Mouse (Mus musculus): ENCODE measurements around the gene Rictor. TPM values are rescaled to one million over a fixed set of nuclear protein-coding genes. Genes with fewer than 3 reads are reported as not detected.
"Not testable (repeated sequence)": the region's sequence is repeated elsewhere in the genome, so short reads cannot be mapped to it uniquely, and the experiment has no call there.

The Rictor gene
- polyA plus RNA-seq, 1 experiment from 2014 or later = 59.1 TPM

DNA sequence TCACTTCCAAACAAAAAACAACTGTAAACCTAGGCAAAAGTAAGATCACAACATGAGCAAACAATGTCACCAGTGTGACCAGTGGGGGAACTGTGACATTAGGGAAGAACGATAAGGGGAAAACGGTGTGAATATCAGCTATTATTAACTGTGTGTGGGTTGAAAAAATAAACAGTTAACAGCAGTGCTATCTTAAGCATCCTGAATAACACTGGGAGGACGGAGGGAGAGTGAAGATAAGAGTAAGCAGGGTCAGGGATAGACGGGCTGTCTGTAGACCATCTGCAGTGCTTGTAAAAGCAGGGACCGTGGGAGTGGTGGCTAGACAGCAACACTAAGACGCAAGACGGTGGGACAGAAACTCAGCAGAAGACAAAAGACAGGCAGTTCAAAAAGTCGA, 35.5 kb downstream of the Rictor start:
- Histone ChIP-seq H3K4me2 (ENCODE audit: low read length) (no peak overlapping the region), H3K27me3 (ENCODE audit: control insufficient read depth, insufficient read depth, low read length) (no peaks in the 10 kb centered on the region), H3K9me3 (ENCODE audit: control insufficient read depth, low read length) (no peaks in the 10 kb centered on the region), H3K4me3 (replicated peaks; ENCODE audit: low read depth, low read length) (no peak overlapping the region), H3K9ac (replicated peaks; ENCODE audit: low read length) (no peak overlapping the region), H3K36me3 (ENCODE audit: control insufficient read depth, insufficient read depth, low read length) (peaks cover 15% of the 10 kb centered on the region; the same call in 1 of the 2 replicates), H3K27ac (replicated peaks; ENCODE audit: low read depth, low read length) (no peak overlapping the region), H3K4me1 (ENCODE audit: control insufficient read depth, insufficient read depth, low read length) (no peaks in the 10 kb centered on the region)
- WGBS = 76% methylated on average over 8 of the region's 8 CpGs
- DNase-seq (no peak), ATAC-seq (ENCODE audit: low FRiP score, low TSS enrichment) (no peak)

DNA sequence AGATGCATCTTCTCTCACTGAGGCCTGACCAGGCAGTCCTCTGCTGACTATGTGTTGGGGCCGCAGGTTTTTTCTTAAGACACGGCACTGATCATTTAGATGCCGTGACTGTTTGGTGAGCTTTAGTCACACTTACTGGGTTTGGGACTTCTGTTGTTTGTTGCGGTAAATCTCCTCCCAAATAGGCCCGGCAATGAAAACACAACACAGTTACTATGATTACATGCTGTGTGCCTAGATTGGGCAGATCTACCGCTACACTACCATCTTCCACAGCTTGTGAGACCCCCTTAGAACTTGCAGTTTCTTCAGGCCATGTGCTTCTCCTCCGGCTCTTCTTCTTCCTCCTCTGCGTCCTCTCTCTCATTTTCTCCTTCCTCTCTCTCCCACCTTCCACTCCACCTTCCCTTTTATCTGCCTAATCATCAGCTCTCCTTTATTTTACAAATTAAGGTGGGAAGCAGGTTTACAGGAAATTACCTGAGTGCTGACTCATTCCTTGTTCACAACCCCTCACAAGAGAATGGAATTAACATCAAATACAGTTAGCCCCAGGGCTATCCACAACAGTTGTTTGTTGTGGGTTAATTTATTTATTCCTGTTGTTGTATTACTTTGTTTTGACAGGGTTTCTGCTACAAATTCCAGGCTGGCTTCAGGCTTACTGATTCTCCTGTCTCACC, 38.3 kb downstream of the Rictor start:
- not testable (repeated sequence) for H3K9ac ChIP-seq (replicated peaks; ENCODE audit: low read length); H3K27me3 ChIP-seq (ENCODE audit: control insufficient read depth, insufficient read depth, low read length); H3K4me2 ChIP-seq (ENCODE audit: low read length); DNase-seq; H3K9me3 ChIP-seq (ENCODE audit: control insufficient read depth, low read length); H3K4me1 ChIP-seq (ENCODE audit: control insufficient read depth, insufficient read depth, low read length); H3K4me3 ChIP-seq (replicated peaks; ENCODE audit: low read depth, low read length); H3K27ac ChIP-seq (replicated peaks; ENCODE audit: low read depth, low read length); ATAC-seq (ENCODE audit: low FRiP score, low TSS enrichment)
- WGBS = 78% methylated on average over 8 of the region's 8 CpGs
- peaks cover 25% of the 10 kb centered on the region; the same call in 1 of the 2 replicates for H3K36me3 ChIP-seq (ENCODE audit: control insufficient read depth, insufficient read depth, low read length)

DNA sequence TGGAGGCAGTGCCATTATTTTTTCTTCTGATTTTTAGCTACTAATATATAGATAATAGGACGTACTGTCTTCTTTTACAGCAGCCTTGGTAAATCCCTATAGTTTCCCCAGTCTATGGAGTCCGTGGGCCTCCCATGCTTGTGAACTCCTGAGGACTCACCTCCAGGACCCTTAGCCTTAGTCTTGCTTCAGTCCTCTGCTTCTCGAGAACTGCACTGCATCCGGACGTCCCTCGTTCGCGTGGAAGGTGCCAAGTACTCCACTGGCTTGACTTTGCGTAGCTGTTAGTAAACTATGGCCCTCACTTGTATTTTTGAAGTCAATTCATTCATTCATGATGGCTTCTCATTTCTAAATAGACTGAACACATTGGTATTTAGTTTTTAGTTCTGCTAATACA, 38.8 kb downstream of the Rictor start:
- Histone ChIP-seq H3K9me3 (ENCODE audit: control insufficient read depth, low read length) (no peaks in the 10 kb centered on the region), H3K9ac (replicated peaks; ENCODE audit: low read length) (no peak overlapping the region), H3K27ac (replicated peaks; ENCODE audit: low read depth, low read length) (no peak overlapping the region), H3K36me3 (ENCODE audit: control insufficient read depth, insufficient read depth, low read length) (peaks cover 25% of the 10 kb centered on the region; the same call in 1 of the 2 replicates), H3K4me1 (ENCODE audit: control insufficient read depth, insufficient read depth, low read length) (no peaks in the 10 kb centered on the region), H3K4me3 (replicated peaks; ENCODE audit: low read depth, low read length) (no peak overlapping the region), H3K27me3 (ENCODE audit: control insufficient read depth, insufficient read depth, low read length) (no peaks in the 10 kb centered on the region), H3K4me2 (ENCODE audit: low read length) (no peak overlapping the region)
- ATAC-seq (ENCODE audit: low FRiP score, low TSS enrichment) (no peak), DNase-seq (no peak)
- WGBS = 92% methylated on average over 9 of the region's 9 CpGs

DNA sequence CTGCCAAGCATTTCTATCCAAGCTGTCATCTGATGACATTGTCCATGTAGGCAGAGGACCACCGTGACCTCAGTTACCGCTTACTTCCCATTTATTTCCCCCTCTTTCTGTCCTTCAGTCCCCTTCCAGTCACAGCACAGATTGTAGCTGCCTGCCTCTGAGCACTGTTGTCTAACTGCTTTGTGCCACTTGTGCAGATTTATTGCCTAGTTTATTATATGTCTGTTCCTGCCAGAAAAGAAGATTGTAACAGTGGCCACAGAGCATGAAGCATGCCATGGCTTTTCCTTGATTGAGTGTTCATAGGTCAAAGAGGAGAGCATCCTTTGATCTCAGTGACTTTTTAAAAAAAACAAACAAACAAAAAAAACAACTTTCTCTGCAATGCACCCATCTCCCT, 46.2 kb downstream of the Rictor start:
- Histone ChIP-seq H3K4me3 (replicated peaks; ENCODE audit: low read depth, low read length) (no peak overlapping the region), H3K9ac (replicated peaks; ENCODE audit: low read length) (no peak overlapping the region), H3K27me3 (ENCODE audit: control insufficient read depth, insufficient read depth, low read length) (no peaks in the 10 kb centered on the region), H3K9me3 (ENCODE audit: control insufficient read depth, low read length) (no peaks in the 10 kb centered on the region), H3K36me3 (ENCODE audit: control insufficient read depth, insufficient read depth, low read length) (peaks cover 24% of the 10 kb centered on the region), H3K4me2 (ENCODE audit: low read length) (no peak overlapping the region), H3K4me1 (ENCODE audit: control insufficient read depth, insufficient read depth, low read length) (no peaks in the 10 kb centered on the region), H3K27ac (replicated peaks; ENCODE audit: low read depth, low read length) (no peak overlapping the region)
- DNase-seq (no peak), ATAC-seq (ENCODE audit: low FRiP score, low TSS enrichment) (no peak)
- 98% methylated on average over 2 of the region's 2 CpGs for WGBS

DNA sequence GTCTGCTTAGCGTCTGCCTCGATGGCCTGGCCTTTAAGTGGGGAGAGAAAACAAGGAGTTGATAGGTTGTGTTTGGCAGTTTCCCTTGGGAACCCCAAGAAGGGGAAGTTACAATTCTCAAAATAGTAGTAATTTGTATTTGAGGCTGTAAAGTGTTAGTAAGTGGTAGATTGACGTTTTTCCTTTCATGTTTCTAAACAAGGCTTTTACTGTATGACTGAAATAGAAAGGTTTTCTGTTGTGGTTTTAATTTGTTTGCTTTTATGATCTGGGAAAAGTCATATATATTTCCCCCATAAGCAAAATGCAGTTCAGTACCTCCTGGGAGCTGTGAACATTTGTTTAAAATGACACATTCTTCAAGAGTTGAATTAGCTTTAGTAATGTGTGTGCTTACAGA, 64.1 kb downstream of the Rictor start:
- H3K36me3 ChIP-seq (ENCODE audit: control insufficient read depth, insufficient read depth, low read length) = peaks cover 75% of the 10 kb centered on the region

DNA sequence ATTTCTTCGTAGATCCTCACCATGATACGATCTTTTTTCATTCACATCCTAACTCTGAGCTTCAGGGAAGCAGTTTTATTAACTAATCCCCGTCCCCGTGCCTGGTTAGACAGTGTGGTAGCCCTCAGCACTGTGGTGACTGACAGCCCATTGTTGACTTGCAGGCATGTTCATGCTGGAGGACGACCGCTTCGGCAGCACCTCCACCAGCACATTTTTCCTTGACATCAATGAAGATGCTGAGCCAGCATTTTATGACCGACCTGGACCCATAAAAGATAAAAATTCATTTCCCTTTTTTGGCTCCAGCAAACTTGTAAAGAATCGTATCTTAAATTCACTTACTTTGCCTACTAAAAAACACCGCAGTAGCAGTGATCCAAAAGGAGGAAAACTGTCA, 78.0 kb downstream of the Rictor start:
- H3K27me3 ChIP-seq (ENCODE audit: control insufficient read depth, insufficient read depth, low read length) = no peaks in the 10 kb centered on the region
- H3K4me2 ChIP-seq (ENCODE audit: low read length) = no peak overlapping the region
- H3K36me3 ChIP-seq (ENCODE audit: control insufficient read depth, insufficient read depth, low read length) = peaks cover 89% of the 10 kb centered on the region
- DNase-seq (no peak), ATAC-seq (ENCODE audit: low FRiP score, low TSS enrichment) (no peak)
- no peak overlapping the region for H3K4me3 ChIP-seq (replicated peaks; ENCODE audit: low read depth, low read length)
- WGBS = 91% methylated on average over 10 of the region's 10 CpGs
- no peaks in the 10 kb centered on the region for H3K4me1 ChIP-seq (ENCODE audit: control insufficient read depth, insufficient read depth, low read length)
- H3K9ac ChIP-seq (replicated peaks; ENCODE audit: low read length) = no peak overlapping the region
- H3K27ac ChIP-seq (replicated peaks; ENCODE audit: low read depth, low read length) = no peak overlapping the region
- H3K9me3 ChIP-seq (ENCODE audit: control insufficient read depth, low read length) = no peaks in the 10 kb centered on the region

More for the DNA sequence above, 64.1 kb downstream of the Rictor start:
- Histone ChIP-seq H3K9me3 (ENCODE audit: control insufficient read depth, low read length) (no peaks in the 10 kb centered on the region), H3K4me1 (ENCODE audit: control insufficient read depth, insufficient read depth, low read length) (no peaks in the 10 kb centered on the region), H3K4me2 (ENCODE audit: low read length) (no peak overlapping the region), H3K4me3 (replicated peaks; ENCODE audit: low read depth, low read length) (no peak overlapping the region), H3K27me3 (ENCODE audit: control insufficient read depth, insufficient read depth, low read length) (no peaks in the 10 kb centered on the region), H3K9ac (replicated peaks; ENCODE audit: low read length) (no peak overlapping the region), H3K27ac (replicated peaks; ENCODE audit: low read depth, low read length) (no peak overlapping the region)
- no peak for ATAC-seq (ENCODE audit: low FRiP score, low TSS enrichment)
- 92% methylated on average over 3 of the region's 3 CpGs for WGBS
- DNase-seq = no peak

DNA sequence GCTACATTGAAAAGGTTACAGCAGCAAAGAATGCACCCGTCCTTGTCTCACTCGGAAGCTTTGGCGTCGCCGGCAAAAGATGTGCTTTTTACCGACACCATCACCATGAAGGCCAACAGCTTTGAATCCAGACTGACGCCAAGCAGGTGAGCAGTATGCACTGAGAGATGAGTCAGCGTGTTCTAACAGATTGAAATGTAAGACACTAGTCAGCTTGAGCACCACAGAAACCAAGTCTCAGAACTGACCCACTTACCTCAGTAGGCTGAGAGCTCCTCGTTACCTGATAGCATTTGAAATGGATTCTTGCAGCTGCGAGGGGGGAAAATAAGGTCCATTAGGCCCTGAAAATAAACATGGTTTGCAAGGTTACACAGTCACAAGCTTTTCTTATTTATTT, 79.1 kb downstream of the Rictor start:
- no peaks in the 10 kb centered on the region for H3K4me1 ChIP-seq (ENCODE audit: control insufficient read depth, insufficient read depth, low read length)
- no peak overlapping the region for H3K4me3 ChIP-seq (replicated peaks; ENCODE audit: low read depth, low read length)
- H3K27ac ChIP-seq (replicated peaks; ENCODE audit: low read depth, low read length) = no peak overlapping the region
- ATAC-seq (ENCODE audit: low FRiP score, low TSS enrichment) = no peak
- H3K4me2 ChIP-seq (ENCODE audit: low read length) = no peak overlapping the region
- no peaks in the 10 kb centered on the region for H3K27me3 ChIP-seq (ENCODE audit: control insufficient read depth, insufficient read depth, low read length)
- no peak for DNase-seq
- no peak overlapping the region for H3K9ac ChIP-seq (replicated peaks; ENCODE audit: low read length)
- 95% methylated on average over 10 of the region's 10 CpGs for WGBS
- H3K36me3 ChIP-seq (ENCODE audit: control insufficient read depth, insufficient read depth, low read length) = peaks cover 89% of the 10 kb centered on the region
- H3K9me3 ChIP-seq (ENCODE audit: control insufficient read depth, low read length) = no peaks in the 10 kb centered on the region

DNA sequence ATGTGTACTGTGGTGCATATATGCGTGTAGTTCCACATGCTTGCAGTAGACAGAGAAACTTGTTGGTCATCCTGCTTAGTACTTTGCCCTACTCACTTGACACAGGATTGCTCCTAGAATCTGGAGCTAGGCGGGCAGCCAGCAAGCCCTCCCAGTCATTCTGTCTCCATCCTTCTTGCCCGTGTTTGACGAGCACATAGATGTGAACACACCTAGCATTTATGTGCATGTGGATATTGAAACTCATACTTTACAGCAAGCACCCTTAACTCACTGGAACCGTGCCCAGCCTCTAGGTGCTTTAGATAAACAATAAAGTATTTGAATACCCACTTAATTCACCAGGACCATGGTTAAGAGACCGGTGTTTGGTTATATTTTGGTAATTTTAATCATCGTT, 81.8 kb downstream of the Rictor start:
- no peaks in the 10 kb centered on the region for H3K27me3 ChIP-seq (ENCODE audit: control insufficient read depth, insufficient read depth, low read length)
- peaks cover 92% of the 10 kb centered on the region for H3K36me3 ChIP-seq (ENCODE audit: control insufficient read depth, insufficient read depth, low read length)
- no peaks in the 10 kb centered on the region for H3K9me3 ChIP-seq (ENCODE audit: control insufficient read depth, low read length)
- DNase-seq = no peak
- H3K4me2 ChIP-seq (ENCODE audit: low read length) = no peak overlapping the region
- no peak overlapping the region for H3K27ac ChIP-seq (replicated peaks; ENCODE audit: low read depth, low read length)
- 93% methylated on average over 7 of the region's 7 CpGs for WGBS
- no peak overlapping the region for H3K4me3 ChIP-seq (replicated peaks; ENCODE audit: low read depth, low read length)
- H3K9ac ChIP-seq (replicated peaks; ENCODE audit: low read length) = no peak overlapping the region
- no peaks in the 10 kb centered on the region for H3K4me1 ChIP-seq (ENCODE audit: control insufficient read depth, insufficient read depth, low read length)
- ATAC-seq (ENCODE audit: low FRiP score, low TSS enrichment) = no peak

DNA sequence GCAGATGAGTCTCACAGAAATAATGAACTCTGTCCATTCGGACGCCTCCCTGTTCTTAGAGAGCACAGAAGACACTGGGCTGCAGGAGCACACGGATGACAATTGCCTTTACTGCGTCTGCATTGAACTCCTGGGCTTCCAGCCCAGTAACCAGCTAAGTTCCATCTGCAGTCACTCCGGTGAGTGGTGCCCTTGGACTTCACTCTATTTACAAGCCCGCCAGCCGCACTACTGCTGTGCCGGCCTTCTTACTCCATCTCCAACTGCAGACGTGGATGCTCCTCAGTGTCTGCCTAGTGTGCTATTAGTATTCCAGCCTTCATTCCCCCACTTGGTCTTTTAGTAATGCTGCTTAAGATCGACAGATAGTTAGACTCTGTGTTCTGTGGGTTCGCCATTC, 83.5 kb downstream of the Rictor start:
- ATAC-seq (ENCODE audit: low FRiP score, low TSS enrichment) (no peak), DNase-seq (no peak)
- Histone ChIP-seq H3K36me3 (ENCODE audit: control insufficient read depth, insufficient read depth, low read length) (peaks cover 95% of the 10 kb centered on the region), H3K4me1 (ENCODE audit: control insufficient read depth, insufficient read depth, low read length) (no peaks in the 10 kb centered on the region), H3K9me3 (ENCODE audit: control insufficient read depth, low read length) (no peaks in the 10 kb centered on the region), H3K4me2 (ENCODE audit: low read length) (no peak overlapping the region), H3K27ac (replicated peaks; ENCODE audit: low read depth, low read length) (no peak overlapping the region), H3K4me3 (replicated peaks; ENCODE audit: low read depth, low read length) (no peak overlapping the region), H3K9ac (replicated peaks; ENCODE audit: low read length) (no peak overlapping the region), H3K27me3 (ENCODE audit: control insufficient read depth, insufficient read depth, low read length) (no peaks in the 10 kb centered on the region)
- 93% methylated on average over 11 of the region's 11 CpGs for WGBS

All from midbrain, embryonic 14.5 days (tissue).